Mouse (Mus musculus) midbrain, embryonic 14.5 days (tissue): Measurements from ENCODE around the gene Actr1a. TPM values are rescaled to one million over a fixed set of nuclear protein-coding genes. Genes with fewer than 3 reads are reported as not detected.

Source experiments
- ATAC-seq: fragments of 200-750 bp; cut with Nextera tagmentation; 2 replicates; pipeline ENCODE4 v1.8.0; 2017; ENCODE audit warnings: moderate number of reproducible peaks, moderate library complexity; ENCODE audit not compliant: low FRiP score, low TSS enrichment
- DNase-seq: peaks from one replicate; pipeline ENCODE4 v3.0.0-alpha.2; 2015
- H3K27ac ChIP-seq: fragments of 300-500 bp; sonication (generic); replicated peaks from 2 replicates; pipeline ENCODE4 v1.5.1; 2014; ENCODE audit warnings: mild to moderate bottlenecking, low read depth, low read length, moderate library complexity
- H3K27me3 ChIP-seq: fragments of 300-500 bp; sonication (generic); 2 replicates; pipeline ENCODE4 v1.6.1; 2014; ENCODE audit warnings: low read length, control low read depth, mixed read lengths; ENCODE audit not compliant: control insufficient read depth, insufficient read depth
- H3K36me3 ChIP-seq: fragments of 300-500 bp; sonication (generic); 2 replicates; pipeline ENCODE4 v1.6.1; 2014; ENCODE audit warnings: low read length, control low read depth; ENCODE audit not compliant: control insufficient read depth, insufficient read depth
- H3K4me1 ChIP-seq: fragments of 300-500 bp; sonication (generic); 2 replicates; pipeline ENCODE4 v1.6.1; 2014; ENCODE audit warnings: mild to moderate bottlenecking, antibody characterized with exemption, low read length, control low read depth; ENCODE audit not compliant: control insufficient read depth, insufficient read depth
- H3K4me2 ChIP-seq: fragments of 300-500 bp; sonication (generic); 2 replicates; pipeline ENCODE4 v1.6.1; 2014; ENCODE audit warnings: mild to moderate bottlenecking, low read length, moderate library complexity
- H3K4me3 ChIP-seq: fragments of 300-500 bp; sonication (generic); replicated peaks from 2 replicates; pipeline ENCODE4 v1.5.1; 2014; ENCODE audit warnings: low read depth, low read length
- H3K9ac ChIP-seq: fragments of 300-500 bp; sonication (generic); replicated peaks from 2 replicates; pipeline ENCODE4 v1.6.1; 2014; ENCODE audit warnings: mild to moderate bottlenecking, low read length, moderate library complexity
- H3K9me3 ChIP-seq: fragments of 300-500 bp; sonication (generic); 2 replicates; pipeline ENCODE4 v1.6.1; 2016; ENCODE audit warnings: low read length, control low read depth, mixed read lengths; ENCODE audit not compliant: control insufficient read depth
- WGBS: fragments of 180-500 bp; shearing (Covaris S2); extraction: QIAGEN DNeasy Blood & Tissue Kit; methylation state at CpG from one replicate; pipeline ENCODE4 v1.1.7; 2014; 5-methylcytosine and 5-hydroxymethylcytosine counted together
- microRNA counts: library from miRNA; unstranded; fragments of <30 nt; microRNA quantifications from one replicate; lab custom pipeline; 2016
- microRNA-seq: library from miRNA; unstranded; fragments of <30 nt; microRNA quantifications from one replicate; pipeline ENCODE4, GENCODE M21; 2016
- polyA plus RNA-seq: library from polyadenylated mRNA; unstranded; fragments of >200 nt; fragmentation: Nextera tagmentation; extraction: Ambion mirVana; gene quantifications from 2 replicates; pipeline ENCODE4 v1.2.1, GENCODE M21; 2014

The Actr1a gene
- polyA plus RNA-seq, 1 experiment from 2014 or later = 379 TPM

- DNase-seq (peak; percentile 86), ATAC-seq (no peak)
- Histone ChIP-seq H3K36me3 (peaks cover 28% of the 10 kb centered on the region), H3K4me1 (peaks cover 22% of the 10 kb centered on the region), H3K27me3 (no peaks in the 10 kb centered on the region), H3K9me3 (no peaks in the 10 kb centered on the region), H3K4me3 (peak overlapping the region; percentile 67; the same call in 1 of the 2 replicates), H3K9ac (no peak overlapping the region), H3K4me2 (peak overlapping the region; percentile 99), H3K27ac (no peak overlapping the region)
- WGBS = 5% methylated on average over 16 of the region's 16 CpGs
Observed at GRCm38 (mm10) chr19:46329951-46330350, 65.6 kb downstream of the Actr1a start.

GRCm38 (mm10) chr19:46329031-46329641 lies 66.4 kb downstream of the Actr1a start:
- no peak for DNase-seq
- peaks cover 28% of the 10 kb centered on the region for H3K36me3 ChIP-seq
- H3K27ac ChIP-seq = peak overlapping the region; percentile 97
- H3K4me1 ChIP-seq = peaks cover 25% of the 10 kb centered on the region
- H3K9me3 ChIP-seq = no peaks in the 10 kb centered on the region
- WGBS = 2% methylated on average over 54 of the region's 54 CpGs
- H3K4me3 ChIP-seq = peak overlapping the region; percentile 67
- no peak; the same call in 1 of the 2 replicates for ATAC-seq
- H3K27me3 ChIP-seq = no peaks in the 10 kb centered on the region
- H3K4me2 ChIP-seq = peak overlapping the region; percentile 99
- H3K9ac ChIP-seq = peak overlapping the region; percentile 61

- Histone ChIP-seq H3K9me3 (no peaks in the 10 kb centered on the region), H3K9ac (peak within 1 kb of the TSS; percentile 61), H3K4me1 (peaks cover 28% of the 10 kb centered on the region), H3K4me3 (peak within 1 kb of the TSS; percentile 67), H3K27ac (peak within 1 kb of the TSS; percentile 97), H3K4me2 (peak within 1 kb of the TSS; percentile 99), H3K36me3 (peaks cover 28% of the 10 kb centered on the region), H3K27me3 (no peaks in the 10 kb centered on the region)
- peak; percentile 86 for ATAC-seq
- peak; percentile 98 for DNase-seq
- WGBS = under 1% methylated on average over 81 of the region's 81 CpGs
Observed at GRCm38 (mm10) chr19:46328081-46329030, 67.2 kb downstream of the Actr1a start, which contains the start of gene Fbxl15. Gene Fbxl15, plus strand, starts transcription at chr19:46328184.

- no peak for DNase-seq
- no peak for ATAC-seq
- Histone ChIP-seq H3K4me1 (peaks cover 32% of the 10 kb centered on the region), H3K4me2 (peak overlapping the region; percentile 99), H3K27ac (peak overlapping the region; percentile 97), H3K4me3 (peak overlapping the region; percentile 67), H3K36me3 (peaks cover 31% of the 10 kb centered on the region), H3K27me3 (no peaks in the 10 kb centered on the region), H3K9me3 (no peaks in the 10 kb centered on the region), H3K9ac (peak overlapping the region; percentile 61)
- WGBS = 29% methylated on average over 14 of the region's 14 CpGs
Observed at GRCm38 (mm10) chr19:46327531-46328064, 68.0 kb downstream of the Actr1a start.

MicroRNAs encoded within 50 kb of the gene (microRNA counts, 519-probe panel; counts per million panel counts)
- not detected for microRNA mmu-miR-146b (lab: Ali Mortazavi, UCI)

Small RNAs within 50 kb of the gene (microRNA-seq; reads per million reads assigned to microRNA genes)
- gene Mir146b = 1.6 reads per million, percentile 6 among the genes with 10 or more reads in this experiment

Other genes with a start within 250 kb of the Actr1a start
- 3.6 and 3.9 TPM in 2 replicates for gene Pitx3, start 247.4 kb downstream of the Actr1a start, polyA plus RNA-seq
- 55.2 and 71.8 TPM in 2 replicates for gene Gbf1, start 243.2 kb downstream of the Actr1a start, polyA plus RNA-seq
- 1.6 and 2.1 TPM in 2 replicates for gene Nfkb2, start 91.4 kb downstream of the Actr1a start, polyA plus RNA-seq
- gene Psd, start 68.6 kb downstream of the Actr1a start, polyA plus RNA-seq = 112 and 144 TPM in 2 replicates
- 45.8 and 53.5 TPM in 2 replicates for gene Fbxl15, start 67.6 kb downstream of the Actr1a start, polyA plus RNA-seq
- 300 and 307 TPM in 2 replicates for gene Cuedc2, start 57.0 kb downstream of the Actr1a start, polyA plus RNA-seq
- gene Mfsd13a, start 54.6 kb downstream of the Actr1a start, polyA plus RNA-seq = 7.2 and 7.7 TPM in 2 replicates
- gene 2310034G01Rik, start 45.4 kb downstream of the Actr1a start, polyA plus RNA-seq = 2.8 and 3.1 TPM in 2 replicates
- gene Sufu, start 1.1 kb upstream of the Actr1a start, polyA plus RNA-seq = 22.0 and 29.1 TPM in 2 replicates
- gene Trim8, start 106.0 kb upstream of the Actr1a start, polyA plus RNA-seq = 36.5 and 38.5 TPM in 2 replicates
- 134 and 200 TPM in 2 replicates for gene Arl3, start 177.4 kb upstream of the Actr1a start, polyA plus RNA-seq
- 7.3 and 10.2 TPM in 2 replicates for gene Sfxn2, start 177.6 kb upstream of the Actr1a start, polyA plus RNA-seq
- gene Wbp1l, start 203.3 kb upstream of the Actr1a start, polyA plus RNA-seq = 27.5 and 33.8 TPM in 2 replicates